Mouse (Mus musculus): ENCODE measurements around the gene F3. TPM values are rescaled to one million over a fixed set of nuclear protein-coding genes. Genes with fewer than 3 reads are reported as not detected.

F3 gene
- 168 and 276 TPM in 2 replicates for polyA plus RNA-seq (2011; ENCODE audit: insufficient read length, low read depth, missing spikeins)

DNA sequence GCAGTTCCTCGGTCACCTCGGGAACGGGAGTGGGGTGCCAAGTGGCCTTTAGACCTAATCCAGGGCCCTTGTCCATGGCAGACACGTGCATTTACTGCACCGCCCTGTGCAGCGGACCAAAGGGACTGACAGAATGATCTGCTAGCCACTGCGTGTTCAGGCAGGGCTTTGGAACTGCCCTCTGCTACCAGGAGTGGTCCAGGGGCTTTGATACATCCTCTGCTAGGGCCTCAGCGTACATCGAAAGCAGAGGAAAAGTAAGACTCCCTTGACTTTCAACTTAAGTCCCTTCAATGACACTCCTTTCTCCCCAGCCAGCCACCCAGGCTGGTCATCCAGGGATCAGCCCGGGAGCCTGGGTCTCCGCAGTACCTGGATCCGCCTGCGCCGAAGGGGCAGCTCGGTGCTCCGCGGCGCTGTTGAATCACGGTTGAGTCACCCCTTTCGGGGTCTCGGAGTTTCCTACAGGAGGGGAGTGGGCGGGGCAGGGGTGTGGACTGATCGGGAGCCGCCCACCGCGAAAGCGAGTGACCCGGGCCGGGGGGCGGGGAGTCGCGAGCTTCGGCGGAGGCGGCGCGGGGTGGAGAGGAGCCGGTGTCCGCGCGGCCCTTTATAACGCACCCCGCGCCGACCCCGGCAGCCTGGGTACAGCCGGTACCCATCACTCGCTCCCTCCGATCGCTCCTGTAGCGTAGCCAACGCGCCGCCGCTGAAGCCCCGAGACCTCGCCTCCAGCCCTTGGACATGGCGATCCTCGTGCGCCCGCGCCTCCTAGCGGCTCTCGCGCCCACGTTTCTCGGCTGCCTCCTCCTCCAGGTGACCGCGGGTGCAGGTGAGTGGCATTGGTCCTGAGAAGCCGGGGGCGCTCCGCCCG, at the start of gene F3:
TSS of gene F3 (plus strand) at position 567 of the 874 bp plus-strand sequence.
- peak within 1 kb of the TSS; percentile 63 for H3K27ac ChIP-seq (ENCODE audit: insufficient read depth, low read length)
- H3K4me3 ChIP-seq (ENCODE audit: insufficient read depth, low read length) = peak within 1 kb of the TSS; percentile 60
- peak; percentile 78 for TF ChIP-seq CTCF (IDR thresholded peaks at IDR 0.05; ENCODE audit: borderline replicate concordance, insufficient read depth, low read length)
- peak; percentile 93 for TF ChIP-seq POLR2A (IDR thresholded peaks at IDR 0.05; ENCODE audit: low read depth, low read length)
- peaks cover 13% of the 10 kb centered on the region for H3K4me1 ChIP-seq (ENCODE audit: control insufficient read depth, insufficient read depth, low read length)

DNA sequence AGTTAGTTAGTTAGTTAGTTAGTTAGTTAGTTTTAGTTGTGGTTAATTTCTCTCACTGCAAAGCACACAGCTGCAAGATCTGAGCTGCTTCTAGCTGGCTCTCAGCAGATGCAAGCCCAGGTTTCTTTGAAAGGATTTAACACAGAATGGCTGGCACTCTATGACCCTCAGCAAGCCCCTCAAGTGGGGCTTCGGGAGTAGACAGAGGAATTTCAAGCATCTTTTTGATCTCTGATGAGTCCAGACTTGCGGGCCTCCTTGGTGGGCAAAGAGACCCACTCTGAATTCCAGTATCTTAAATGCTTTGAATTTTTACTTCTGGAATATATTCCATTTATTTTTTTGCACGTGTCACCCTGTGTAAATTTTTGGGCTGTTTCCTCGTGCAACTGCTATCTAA, 44.4 kb upstream of the F3 start:
- Histone ChIP-seq H3K4me3 (ENCODE audit: insufficient read depth, low read length) (no peak overlapping the region), H3K27ac (ENCODE audit: insufficient read depth, low read length) (no peak overlapping the region), H3K4me1 (ENCODE audit: control insufficient read depth, insufficient read depth, low read length) (0 out of 2 replicates have a peak, but pooled peaks cover 3% of the 10 kb centered on the region)
- no peak for TF ChIP-seq CTCF (IDR thresholded peaks at IDR 0.05; ENCODE audit: borderline replicate concordance, insufficient read depth, low read length)
- TF ChIP-seq POLR2A (IDR thresholded peaks at IDR 0.05; ENCODE audit: low read depth, low read length) = no peak

DNA sequence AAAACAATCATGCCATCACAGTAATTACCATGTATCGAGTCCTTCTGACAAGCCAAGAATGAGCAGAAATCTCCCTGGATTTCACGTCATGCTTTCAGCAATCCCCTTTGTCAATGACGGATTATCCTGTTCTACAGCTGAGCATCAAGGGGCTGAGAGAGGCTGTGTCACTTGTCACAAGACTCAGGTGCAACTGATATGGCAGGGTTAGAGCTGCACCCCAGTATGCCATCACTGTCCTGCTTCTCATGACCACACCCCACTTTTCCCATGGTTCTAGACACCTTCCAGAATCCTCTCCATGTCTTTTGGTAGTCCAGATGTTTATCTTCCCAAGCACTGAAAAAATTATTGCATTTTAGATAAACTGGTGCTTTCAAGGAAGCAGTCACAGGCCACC, 43.9 kb upstream of the F3 start:
- TF ChIP-seq CTCF (IDR thresholded peaks at IDR 0.05; ENCODE audit: borderline replicate concordance, insufficient read depth, low read length) (no peak), POLR2A (IDR thresholded peaks at IDR 0.05; ENCODE audit: low read depth, low read length) (no peak)
- no peak overlapping the region for H3K4me3 ChIP-seq (ENCODE audit: insufficient read depth, low read length)
- H3K27ac ChIP-seq (ENCODE audit: insufficient read depth, low read length) = no peak overlapping the region
- 0 out of 2 replicates have a peak, but pooled peaks cover 3% of the 10 kb centered on the region for H3K4me1 ChIP-seq (ENCODE audit: control insufficient read depth, insufficient read depth, low read length)

DNA sequence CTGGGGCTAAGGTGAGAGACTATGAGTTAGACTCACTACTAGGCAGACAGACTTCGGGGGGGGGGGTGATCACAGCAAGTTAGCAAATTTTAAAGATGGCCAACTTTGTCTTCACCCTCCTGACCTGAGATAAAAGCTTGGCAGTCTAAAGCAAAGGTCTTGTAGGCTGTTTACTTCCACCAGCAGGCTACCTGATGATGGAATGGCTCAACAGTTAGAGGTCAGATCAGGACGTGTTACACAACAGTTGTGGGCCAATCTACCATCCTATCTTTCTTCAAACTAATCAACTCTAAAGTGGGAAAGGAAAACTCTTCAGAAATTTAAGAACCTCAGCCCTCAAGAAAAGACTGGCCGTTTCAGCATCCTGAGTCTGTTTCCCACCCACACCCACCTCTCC, 43.1 kb upstream of the F3 start:
- no peak overlapping the region for H3K4me3 ChIP-seq (ENCODE audit: insufficient read depth, low read length)

DNA sequence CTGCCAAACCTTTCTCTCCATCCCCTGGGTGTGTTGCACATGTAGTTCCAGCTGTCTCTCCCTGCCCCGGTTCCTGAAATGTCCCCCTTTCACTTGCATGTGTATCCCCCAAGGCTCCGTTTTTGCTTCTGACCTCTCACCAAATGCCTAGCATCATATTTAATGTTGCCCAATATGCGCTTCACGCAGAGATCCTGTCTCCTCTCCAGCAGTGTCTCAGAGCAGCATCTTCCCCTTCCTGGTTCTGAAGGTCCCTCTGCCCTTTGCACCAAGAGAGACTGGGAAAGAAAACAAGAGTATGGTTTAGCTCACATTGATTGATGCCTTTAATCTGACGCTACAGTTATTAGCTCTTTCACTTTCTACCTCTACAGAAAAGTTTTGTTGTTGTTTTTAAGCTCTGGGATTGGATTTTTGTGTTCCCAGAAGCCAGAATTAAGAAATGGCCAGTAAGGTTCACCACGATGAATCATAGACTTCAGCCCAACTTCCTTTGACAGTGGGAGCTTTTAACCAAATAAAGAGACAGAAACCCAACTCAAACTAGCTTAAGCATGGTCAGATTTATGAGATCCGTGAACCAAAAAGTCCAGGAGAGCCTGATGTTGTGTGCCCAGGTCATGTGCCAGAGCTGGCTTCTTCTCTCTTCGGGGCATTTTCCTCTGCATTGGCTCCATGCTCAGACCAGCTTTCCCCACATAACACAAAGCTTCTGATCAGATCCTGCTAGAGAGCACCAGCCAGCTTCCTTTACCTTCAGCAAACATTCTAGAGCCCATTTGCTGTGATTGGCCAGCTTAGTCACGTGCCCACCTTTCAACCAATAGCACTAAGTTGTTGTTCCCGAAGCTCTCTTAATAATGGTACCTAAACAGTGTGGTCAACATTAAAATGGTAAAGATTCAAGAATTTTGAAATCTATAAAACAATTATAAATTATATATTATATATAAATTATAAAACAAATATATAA, 40.6 kb upstream of the F3 start:
- Histone ChIP-seq H3K27ac (ENCODE audit: insufficient read depth, low read length) (peak overlapping the region; percentile 78), H3K4me1 (ENCODE audit: control insufficient read depth, insufficient read depth, low read length) (peaks cover 12% of the 10 kb centered on the region; the same call in 1 of the 2 replicates), H3K4me3 (ENCODE audit: insufficient read depth, low read length) (no peak overlapping the region)
- TF ChIP-seq POLR2A (IDR thresholded peaks at IDR 0.05; ENCODE audit: low read depth, low read length) = no peak
- TF ChIP-seq CTCF (IDR thresholded peaks at IDR 0.05; ENCODE audit: borderline replicate concordance, insufficient read depth, low read length) = no peak

More for the DNA sequence above, 43.1 kb upstream of the F3 start:
- TF ChIP-seq POLR2A (IDR thresholded peaks at IDR 0.05; ENCODE audit: low read depth, low read length) = no peak
- TF ChIP-seq CTCF (IDR thresholded peaks at IDR 0.05; ENCODE audit: borderline replicate concordance, insufficient read depth, low read length) = no peak
- 0 out of 2 replicates have a peak, but pooled peaks cover 6% of the 10 kb centered on the region for H3K4me1 ChIP-seq (ENCODE audit: control insufficient read depth, insufficient read depth, low read length)
- no peak overlapping the region for H3K27ac ChIP-seq (ENCODE audit: insufficient read depth, low read length)

DNA sequence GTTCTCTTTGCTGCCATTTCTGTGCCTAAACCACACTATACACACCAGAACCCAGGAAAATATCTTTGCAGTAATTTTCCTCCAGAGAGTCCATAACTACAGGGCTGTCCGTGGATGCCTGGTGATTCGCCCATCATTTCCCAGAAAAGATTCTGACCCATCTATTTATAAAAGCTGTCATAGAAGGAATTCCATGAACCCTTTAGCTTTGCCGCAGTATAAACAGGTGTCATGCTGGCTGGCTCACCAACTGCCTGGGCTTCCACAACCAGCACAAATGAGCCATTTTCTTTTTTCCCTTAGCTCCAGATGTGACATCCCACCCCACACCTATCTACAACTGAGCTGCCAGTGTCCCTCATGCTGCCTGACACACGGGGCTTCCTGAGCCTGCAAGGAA, 38.8 kb upstream of the F3 start:
- H3K4me1 ChIP-seq (ENCODE audit: control insufficient read depth, insufficient read depth, low read length) = peaks cover 12% of the 10 kb centered on the region; the same call in 1 of the 2 replicates
- H3K27ac ChIP-seq (ENCODE audit: insufficient read depth, low read length) = no peak overlapping the region
- TF ChIP-seq POLR2A (IDR thresholded peaks at IDR 0.05; ENCODE audit: low read depth, low read length) (no peak), CTCF (IDR thresholded peaks at IDR 0.05; ENCODE audit: borderline replicate concordance, insufficient read depth, low read length) (no peak)

DNA sequence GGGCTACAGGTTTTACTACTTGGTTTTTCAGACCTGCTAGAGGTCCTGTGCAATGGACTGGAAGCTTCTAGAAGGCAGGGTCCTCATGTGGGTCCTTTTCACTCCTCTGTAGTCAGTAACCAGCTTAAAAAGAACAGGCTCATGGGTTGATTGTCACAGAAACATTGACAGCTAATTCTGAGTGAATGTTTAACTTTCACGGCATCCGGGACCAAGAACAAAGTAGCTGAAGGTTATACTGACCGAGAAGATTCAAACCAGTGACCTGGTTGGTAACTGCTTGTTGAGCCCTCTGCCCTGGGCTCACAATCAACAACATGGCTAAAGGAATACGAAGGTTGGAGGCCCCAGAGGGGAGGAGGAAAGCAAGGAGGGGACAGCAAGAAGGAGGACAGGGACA, 38.4 kb upstream of the F3 start:
- H3K4me3 ChIP-seq (ENCODE audit: insufficient read depth, low read length) = no peak overlapping the region
- TF ChIP-seq POLR2A (IDR thresholded peaks at IDR 0.05; ENCODE audit: low read depth, low read length) = no peak
- no peak for TF ChIP-seq CTCF (IDR thresholded peaks at IDR 0.05; ENCODE audit: borderline replicate concordance, insufficient read depth, low read length)
- peaks cover 12% of the 10 kb centered on the region; the same call in 1 of the 2 replicates for H3K4me1 ChIP-seq (ENCODE audit: control insufficient read depth, insufficient read depth, low read length)
- H3K27ac ChIP-seq (ENCODE audit: insufficient read depth, low read length) = no peak overlapping the region

More for the DNA sequence above, 38.8 kb upstream of the F3 start:
- no peak overlapping the region for H3K4me3 ChIP-seq (ENCODE audit: insufficient read depth, low read length)

DNA sequence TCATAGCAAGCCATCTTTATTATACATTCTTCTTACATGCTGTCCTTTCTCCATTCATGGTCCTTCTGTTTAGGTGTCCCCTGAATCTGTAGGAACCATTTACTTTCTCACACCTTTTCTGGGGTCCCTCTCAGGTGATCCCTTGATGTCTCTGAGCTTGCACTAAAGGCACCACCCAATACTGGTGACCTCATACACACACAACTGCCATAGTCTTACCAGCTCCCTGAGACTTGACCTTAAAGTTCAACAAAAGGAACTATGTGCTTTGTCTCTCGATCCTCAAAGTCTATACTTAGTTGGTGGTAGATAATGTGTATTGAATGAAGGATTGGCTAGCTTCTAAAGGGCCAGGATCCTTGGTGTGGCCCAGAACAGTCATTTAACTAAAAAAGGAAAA, 37.4 kb upstream of the F3 start:
- Histone ChIP-seq H3K4me1 (ENCODE audit: control insufficient read depth, insufficient read depth, low read length) (peaks cover 12% of the 10 kb centered on the region; the same call in 1 of the 2 replicates), H3K4me3 (ENCODE audit: insufficient read depth, low read length) (no peak overlapping the region), H3K27ac (ENCODE audit: insufficient read depth, low read length) (no peak overlapping the region)
- no peak for TF ChIP-seq POLR2A (IDR thresholded peaks at IDR 0.05; ENCODE audit: low read depth, low read length)
- TF ChIP-seq CTCF (IDR thresholded peaks at IDR 0.05; ENCODE audit: borderline replicate concordance, insufficient read depth, low read length) = no peak

DNA sequence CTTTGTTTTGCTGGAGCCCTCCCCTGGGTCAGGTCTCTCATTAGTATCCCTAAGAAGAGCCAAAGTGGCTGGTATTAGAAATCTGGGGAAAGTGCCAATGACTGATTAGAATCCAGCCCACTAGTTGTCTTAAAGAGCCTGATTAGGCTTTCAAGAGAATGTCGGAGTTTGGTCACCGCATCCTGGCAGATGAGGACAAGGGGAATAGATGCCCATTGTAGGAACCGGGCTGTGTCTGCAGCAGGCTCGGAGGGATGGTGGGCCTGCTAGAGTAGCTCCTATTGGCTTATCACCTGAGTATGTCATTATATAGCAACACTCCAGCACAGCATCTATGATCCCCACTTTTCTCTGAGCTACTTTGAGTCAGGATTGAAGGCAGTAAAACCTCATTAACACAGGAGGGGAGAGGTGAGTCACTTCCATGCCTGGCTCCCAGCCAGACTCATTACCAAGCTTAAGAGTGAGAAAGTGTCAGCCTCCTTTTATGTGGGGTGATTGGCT, 36.9 kb upstream of the F3 start:
- H3K4me1 ChIP-seq (ENCODE audit: control insufficient read depth, insufficient read depth, low read length) = peaks cover 12% of the 10 kb centered on the region; the same call in 1 of the 2 replicates
- TF ChIP-seq CTCF (IDR thresholded peaks at IDR 0.05; ENCODE audit: borderline replicate concordance, insufficient read depth, low read length) = no peak
- no peak for TF ChIP-seq POLR2A (IDR thresholded peaks at IDR 0.05; ENCODE audit: low read depth, low read length)
- no peak overlapping the region for H3K4me3 ChIP-seq (ENCODE audit: insufficient read depth, low read length)
- H3K27ac ChIP-seq (ENCODE audit: insufficient read depth, low read length) = no peak overlapping the region

All from embryonic fibroblast, embryonic 13.5 days (primary cell).